Mouse (Mus musculus) liver, embryonic 14.5 days (tissue): ENCODE measurements around the gene P2ry6.

Source experiments
- CTCF ChIP-seq: IDR thresholded peaks from 2 replicates; pipeline ENCODE4 v1.5.1; 2016; ENCODE audit warnings: antibody characterized with exemption, low read depth, control low read depth
- EP300 ChIP-seq: IDR thresholded peaks from 2 replicates; pipeline ENCODE4 v1.6.1; 2016; ENCODE audit warnings: antibody characterized with exemption, low read depth

- TF ChIP-seq CTCF: no peak
- TF ChIP-seq EP300: no peak
These were observed 6.6 kb downstream of the P2ry6 start for GRCm38 (mm10) chr7:100967850-100968249.
